27 mouse cellular contexts compared by ENCODE assay signal in genomic region chr6:30062544-30062943, GRCm38 (mm10).
"Had no signal": no experiment of that assay in that cellular context is flagged by ENCODE, and none has a peak within 500 bp of the region (broad histone marks: within the 10 kb centered on the region; RNA-seq: fewer than 3 reads in every experiment).

No protein-coding gene starts in this region.

- H3K36me3 ChIP-seq: embryonic facial prominence, embryonic 12.5 days; embryonic facial prominence, embryonic 13.5 days; embryonic facial prominence, embryonic 15.5 days; forebrain, embryonic 12.5 days; forebrain, embryonic 15.5 days had no signal

- H3K4me2 ChIP-seq: embryonic facial prominence, embryonic 12.5 days; embryonic facial prominence, embryonic 13.5 days; embryonic facial prominence, embryonic 15.5 days; forebrain, embryonic 12.5 days; forebrain, embryonic 13.5 days; forebrain, embryonic 15.5 days had no signal

- H3K9me3 ChIP-seq: embryonic facial prominence, embryonic 10.5 days; embryonic facial prominence, embryonic 12.5 days; embryonic facial prominence, embryonic 13.5 days; embryonic facial prominence, embryonic 15.5 days; forebrain, embryonic 10.5 days; forebrain, embryonic 12.5 days; forebrain, embryonic 13.5 days; forebrain, embryonic 15.5 days had no signal

- DNase-seq: cerebellum, adult 2 months; cerebellum, adult 8-10 months; cerebellum, adult 9-10 months; cerebellum, adult 9-11 months; cerebellum, postnatal 10 days; cerebellum, postnatal 14 days; cerebellum, postnatal 25 days; cerebellum, postnatal 36 days; embryo, embryonic 11 days; forebrain, postnatal 0 days; gastrocnemius, adult 2 months; gastrocnemius, postnatal 10 days; gastrocnemius, postnatal 14 days; gastrocnemius, postnatal 25 days; gastrocnemius, postnatal 36 days; heart, adult 18-20 months; heart, adult 2 months had no signal

- H3K9ac ChIP-seq: embryonic facial prominence, embryonic 12.5 days; embryonic facial prominence, embryonic 13.5 days; embryonic facial prominence, embryonic 15.5 days; forebrain, embryonic 12.5 days; forebrain, embryonic 13.5 days; forebrain, embryonic 15.5 days; forebrain, postnatal 0 days had no signal

- ATAC-seq: forebrain, embryonic 13.5 days; forebrain, embryonic 14.5 days; forebrain, embryonic 15.5 days; forebrain, postnatal 0 days had no signal

- H3K27me3 ChIP-seq: embryonic facial prominence, embryonic 12.5 days; embryonic facial prominence, embryonic 13.5 days; embryonic facial prominence, embryonic 15.5 days; forebrain, embryonic 12.5 days; forebrain, embryonic 13.5 days; forebrain, embryonic 15.5 days had no signal

- H3K4me1 ChIP-seq: embryonic facial prominence, embryonic 10.5 days; embryonic facial prominence, embryonic 12.5 days; embryonic facial prominence, embryonic 13.5 days; forebrain, embryonic 10.5 days; forebrain, embryonic 12.5 days; forebrain, embryonic 15.5 days had no signal

- H3K27ac ChIP-seq: embryonic facial prominence, embryonic 10.5 days; embryonic facial prominence, embryonic 12.5 days; embryonic facial prominence, embryonic 13.5 days; embryonic facial prominence, embryonic 15.5 days; forebrain, embryonic 10.5 days; forebrain, embryonic 12.5 days; forebrain, embryonic 13.5 days; forebrain, embryonic 15.5 days; gastrocnemius, adult 2 months; heart, adult 2 months had no signal

- H3K4me3 ChIP-seq: embryonic facial prominence, embryonic 10.5 days; embryonic facial prominence, embryonic 12.5 days; embryonic facial prominence, embryonic 13.5 days; embryonic facial prominence, embryonic 15.5 days; erythroblast, embryonic 14.5 days; forebrain, embryonic 10.5 days; forebrain, embryonic 12.5 days; forebrain, embryonic 13.5 days; forebrain, embryonic 15.5 days; gastrocnemius, adult 2 months; heart, adult 2 months had no signal
